Mouse (Mus musculus): ENCODE measurements around the gene Tlx2.

The Tlx2 gene

GRCm38 (mm10) chr6:83054871-83055431 lies 15.1 kb downstream of the Tlx2 start, which contains the start of gene Htra2:
Gene Htra2, minus strand, starts transcription at chr6:83055273.
- DNase-seq (ENCODE audit: low read depth), result no peak

- DNase-seq (ENCODE audit: low read depth), result peak; percentile 97
These were observed 15.8 kb downstream of the Tlx2 start, which contains the start of gene Aup1 for GRCm38 (mm10) chr6:83054074-83054851. Gene Aup1, plus strand, starts transcription at chr6:83054521.

GRCm38 (mm10) chr6:83053136-83053960 lies 16.7 kb downstream of the Tlx2 start:
- peak; percentile 45 for DNase-seq (ENCODE audit: low read depth)

GRCm38 (mm10) chr6:83049367-83049766 lies 20.7 kb downstream of the Tlx2 start:
- no peak for DNase-seq (ENCODE audit: low read depth)

GRCm38 (mm10) chr6:83044742-83045141 lies 25.4 kb downstream of the Tlx2 start:
- no peak for DNase-seq (ENCODE audit: low read depth)

- no peak for DNase-seq (ENCODE audit: low read depth)
These were observed 26.1 kb downstream of the Tlx2 start for GRCm38 (mm10) chr6:83043993-83044392.

- no peak for DNase-seq (ENCODE audit: low read depth)
These were observed 26.5 kb downstream of the Tlx2 start for GRCm38 (mm10) chr6:83043561-83043960.

- no peak for DNase-seq (ENCODE audit: low read depth)
These were observed 29.5 kb downstream of the Tlx2 start for GRCm38 (mm10) chr6:83040601-83041000.

- peak; percentile 74 for DNase-seq (ENCODE audit: low read depth)
These were observed 31.5 kb downstream of the Tlx2 start for GRCm38 (mm10) chr6:83038496-83039012.

- DNase-seq (ENCODE audit: low read depth), result no peak
These were observed 32.9 kb downstream of the Tlx2 start for GRCm38 (mm10) chr6:83037188-83037587.

- DNase-seq (ENCODE audit: low read depth), result no peak
These were observed 35.5 kb downstream of the Tlx2 start for GRCm38 (mm10) chr6:83034463-83035055.

- DNase-seq (ENCODE audit: low read depth), result no peak
These were observed 36.6 kb downstream of the Tlx2 start, which contains the start of the genes Dok1 and Loxl3 for GRCm38 (mm10) chr6:83033249-83034185. Gene Dok1, minus strand, starts transcription at chr6:83033471. Gene Loxl3, plus strand, starts transcription at chr6:83034173.

- no peak for DNase-seq (ENCODE audit: low read depth)
These were observed 37.3 kb downstream of the Tlx2 start for GRCm38 (mm10) chr6:83032769-83033191.

GRCm38 (mm10) chr6:83031921-83032590 lies 38.0 kb downstream of the Tlx2 start:
- DNase-seq (ENCODE audit: low read depth), result no peak

- no peak for DNase-seq (ENCODE audit: low read depth)
These were observed 39.0 kb downstream of the Tlx2 start for GRCm38 (mm10) chr6:83031111-83031510.

GRCm38 (mm10) chr6:83029777-83030176 lies 40.3 kb downstream of the Tlx2 start:
- no peak for DNase-seq (ENCODE audit: low read depth)

- no peak for DNase-seq (ENCODE audit: low read depth)
These were observed 42.4 kb downstream of the Tlx2 start for GRCm38 (mm10) chr6:83027706-83028105.

GRCm38 (mm10) chr6:83027293-83027692 lies 42.8 kb downstream of the Tlx2 start:
- no peak for DNase-seq (ENCODE audit: low read depth)

GRCm38 (mm10) chr6:83025221-83025620 lies 44.9 kb downstream of the Tlx2 start:
- DNase-seq (ENCODE audit: low read depth), result no peak

GRCm38 (mm10) chr6:83024421-83024820 lies 45.7 kb downstream of the Tlx2 start:
- DNase-seq (ENCODE audit: low read depth), result no peak

Measured in c-Kit-positive CD71-positive TER-119-negative erythroid progenitor cells, embryonic 14.5 days (primary cell).